8 mouse cellular contexts compared by ENCODE assay signal in genomic region chr2:4252541-4253291, GRCm38 (mm10).
DNase-seq lines count a peak whose midpoint lies in the region; ATAC-seq lines count a peak whose summit lies in the region.

No protein-coding gene starts in this region.

- H3K4me2 ChIP-seq in forebrain, embryonic 13.5 days, result no peak overlapping the region
- no peak overlapping the region for H3K4me2 ChIP-seq in forebrain, embryonic 11.5 days (ENCODE audit: low read depth, low read length, severe bottlenecking)
- H3K4me2 ChIP-seq in embryonic facial prominence, embryonic 12.5 days (replicated peaks), result no peak overlapping the region
- no peak overlapping the region for H3K4me2 ChIP-seq in hindbrain, embryonic 13.5 days
- H3K4me2 ChIP-seq in midbrain, embryonic 13.5 days (replicated peaks), result no peak overlapping the region

- H3K4me1 ChIP-seq in forebrain, embryonic 13.5 days, result peaks cover 9% of the 10 kb centered on the region
- no peaks in the 10 kb centered on the region; the same call in 1 of the 2 replicates for H3K4me1 ChIP-seq in forebrain, embryonic 11.5 days (replicated peaks; ENCODE audit: control insufficient read depth, insufficient read depth, low read length)
- H3K4me1 ChIP-seq in embryonic facial prominence, embryonic 12.5 days, result peaks cover 25% of the 10 kb centered on the region
- peaks cover 21% of the 10 kb centered on the region for H3K4me1 ChIP-seq in hindbrain, embryonic 13.5 days (replicated peaks)
- peaks cover 18% of the 10 kb centered on the region for H3K4me1 ChIP-seq in midbrain, embryonic 13.5 days (replicated peaks)

- 0 out of 2 replicates have a peak overlapping the region, but pooled peaks have one; percentile 7 for H3K27ac ChIP-seq in forebrain, embryonic 13.5 days
- H3K27ac ChIP-seq in forebrain, embryonic 11.5 days (ENCODE audit: low read depth, low read length), result no peak overlapping the region
- peak overlapping the region; percentile 60; the same call in 1 of the 2 replicates for H3K27ac ChIP-seq in embryonic facial prominence, embryonic 12.5 days
- peak overlapping the region; percentile 61 for H3K27ac ChIP-seq in hindbrain, embryonic 13.5 days
- peak overlapping the region; percentile 52 for H3K27ac ChIP-seq in midbrain, embryonic 13.5 days

- H3K9me3 ChIP-seq in forebrain, embryonic 13.5 days (replicated peaks), result no peaks in the 10 kb centered on the region
- no peaks in the 10 kb centered on the region for H3K9me3 ChIP-seq in forebrain, embryonic 11.5 days (ENCODE audit: control insufficient read depth, low read length)
- H3K9me3 ChIP-seq in embryonic facial prominence, embryonic 12.5 days, result no peaks in the 10 kb centered on the region
- no peaks in the 10 kb centered on the region for H3K9me3 ChIP-seq in hindbrain, embryonic 13.5 days
- no peaks in the 10 kb centered on the region for H3K9me3 ChIP-seq in midbrain, embryonic 13.5 days

- DNase-seq in forebrain, embryonic 11.5 days (ENCODE audit: low spot score), result no peak
- DNase-seq in cerebellum, postnatal 25 days, result no peak
- no peak for DNase-seq in urinary bladder, postnatal 10 days (ENCODE audit: low spot score)
- DNase-seq in urinary bladder, postnatal 36 days (ENCODE audit: low spot score in 2 of 2), result no peak

- H3K9ac ChIP-seq in forebrain, embryonic 13.5 days, result no peak overlapping the region
- no peak overlapping the region for H3K9ac ChIP-seq in forebrain, embryonic 11.5 days (ENCODE audit: low read length)
- H3K9ac ChIP-seq in embryonic facial prominence, embryonic 12.5 days, result no peak overlapping the region
- H3K9ac ChIP-seq in hindbrain, embryonic 13.5 days, result no peak overlapping the region
- H3K9ac ChIP-seq in midbrain, embryonic 13.5 days (replicated peaks), result no peak overlapping the region

- 57% methylated on average over 9 of the region's 9 CpGs for WGBS in forebrain, embryonic 13.5 days
- 61% methylated on average over 9 of the region's 9 CpGs for WGBS in forebrain, embryonic 11.5 days
- 31% methylated on average over 9 of the region's 9 CpGs for WGBS in embryonic facial prominence, embryonic 12.5 days
- WGBS in hindbrain, embryonic 13.5 days, result 40% methylated on average over 9 of the region's 9 CpGs
- WGBS in midbrain, embryonic 13.5 days, result 47% methylated on average over 9 of the region's 9 CpGs

- no peak for ATAC-seq in forebrain, embryonic 13.5 days
- no peak for ATAC-seq in forebrain, embryonic 11.5 days (replicated peaks; ENCODE audit: low FRiP score)
- ATAC-seq in embryonic facial prominence, embryonic 12.5 days (ENCODE audit: insufficient number of reproducible peaks, insufficient read depth, low FRiP score, low TSS enrichment), result no peak
- no peak for ATAC-seq in hindbrain, embryonic 13.5 days (ENCODE audit: low FRiP score)
- ATAC-seq in midbrain, embryonic 13.5 days, result no peak

- H3K36me3 ChIP-seq in forebrain, embryonic 13.5 days (ENCODE audit: poor library complexity, severe bottlenecking), result no peaks in the 10 kb centered on the region
- no peaks in the 10 kb centered on the region for H3K36me3 ChIP-seq in forebrain, embryonic 11.5 days (ENCODE audit: control insufficient read depth, insufficient read depth, low read length)
- H3K36me3 ChIP-seq in embryonic facial prominence, embryonic 12.5 days, result no peaks in the 10 kb centered on the region
- no peaks in the 10 kb centered on the region for H3K36me3 ChIP-seq in hindbrain, embryonic 13.5 days
- H3K36me3 ChIP-seq in midbrain, embryonic 13.5 days, result no peaks in the 10 kb centered on the region

- H3K27me3 ChIP-seq in forebrain, embryonic 13.5 days, result no peaks in the 10 kb centered on the region
- no peaks in the 10 kb centered on the region for H3K27me3 ChIP-seq in forebrain, embryonic 11.5 days (ENCODE audit: control insufficient read depth, insufficient read depth, low read length)
- H3K27me3 ChIP-seq in embryonic facial prominence, embryonic 12.5 days, result no peaks in the 10 kb centered on the region
- no peaks in the 10 kb centered on the region for H3K27me3 ChIP-seq in hindbrain, embryonic 13.5 days
- no peaks in the 10 kb centered on the region for H3K27me3 ChIP-seq in midbrain, embryonic 13.5 days

- H3K4me3 ChIP-seq in forebrain, embryonic 13.5 days, result no peak overlapping the region
- no peak overlapping the region for H3K4me3 ChIP-seq in forebrain, embryonic 11.5 days (ENCODE audit: low read depth, low read length)
- H3K4me3 ChIP-seq in embryonic facial prominence, embryonic 12.5 days, result no peak overlapping the region
- H3K4me3 ChIP-seq in hindbrain, embryonic 13.5 days, result no peak overlapping the region
- H3K4me3 ChIP-seq in midbrain, embryonic 13.5 days (replicated peaks), result no peak overlapping the region
